Mouse (Mus musculus): Measurements from ENCODE around the gene Rgs10.

- TF ChIP-seq POLR2A (IDR thresholded peaks at IDR 0.05; ENCODE audit: insufficient read depth, low read depth, low read length) (no peak), CTCF (IDR thresholded peaks at IDR 0.05) (no peak), EP300 (IDR thresholded peaks at IDR 0.05; ENCODE audit: insufficient read depth, low read depth, low read length) (no peak)
Observed at GRCm38 (mm10) chr7:128458011-128458410, 39.5 kb upstream of the Rgs10 start.

Measured in heart, adult 2 months (tissue).